23 mouse cellular contexts compared by ENCODE assay signal in genomic region chr3:152508419-152508993, GRCm38 (mm10).
A peak's percentile ranks its signal among the peaks of the same experiment; 100 is the strongest.
DNase-seq lines count a peak whose midpoint lies in the region; ATAC-seq and TF ChIP-seq lines count a peak whose summit lies in the region.
"Had no signal": no experiment of that assay in that cellular context is flagged by ENCODE, and none has a peak within 500 bp of the region (broad histone marks: within the 10 kb centered on the region; RNA-seq: fewer than 3 reads in every experiment).

No protein-coding gene starts in this region.

- H3K4me1 ChIP-seq in forebrain, postnatal 0 days (ENCODE audit: insufficient read depth), result no peaks in the 10 kb centered on the region
- H3K4me1 ChIP-seq in forebrain, embryonic 10.5 days, result 0 out of 2 replicates have a peak, but pooled peaks cover 8% of the 10 kb centered on the region
- H3K4me1 ChIP-seq in midbrain, embryonic 11.5 days (ENCODE audit: control insufficient read depth, insufficient read depth, low read length), result no peaks in the 10 kb centered on the region
- H3K4me1 ChIP-seq in midbrain, embryonic 10.5 days, result peaks cover 16% of the 10 kb centered on the region
- peaks cover 11% of the 10 kb centered on the region for H3K4me1 ChIP-seq in hindbrain, embryonic 12.5 days
- H3K4me1 ChIP-seq in midbrain, embryonic 15.5 days, result peaks cover 7% of the 10 kb centered on the region; the same call in 1 of the 2 replicates
- H3K4me1 ChIP-seq: forebrain, embryonic 13.5 days; limb, embryonic 13.5 days; lung, embryonic 15.5 days had no signal

- H3K4me3 ChIP-seq in forebrain, postnatal 0 days (ENCODE audit: low read depth, low read length), result no peak overlapping the region
- no peak overlapping the region for H3K4me3 ChIP-seq in forebrain, embryonic 10.5 days
- H3K4me3 ChIP-seq in midbrain, embryonic 11.5 days (ENCODE audit: low read depth, low read length), result no peak overlapping the region
- H3K4me3 ChIP-seq in midbrain, embryonic 10.5 days, result no peak overlapping the region
- H3K4me3 ChIP-seq in hindbrain, embryonic 12.5 days, result no peak overlapping the region
- H3K4me3 ChIP-seq in midbrain, embryonic 15.5 days, result no peak overlapping the region
- H3K4me3 ChIP-seq: forebrain, embryonic 13.5 days; gastrocnemius, adult 2 months; limb, embryonic 13.5 days; lung, embryonic 15.5 days; neural tube, embryonic 13.5 days had no signal

- TF ChIP-seq CTCF in forebrain, postnatal 0 days (IDR thresholded peaks at IDR 0.05; ENCODE audit: low read depth), result no peak

- WGBS in forebrain, postnatal 0 days, result 69% methylated on average over 12 of the region's 12 CpGs
- WGBS in forebrain, embryonic 10.5 days, result 92% methylated on average over 12 of the region's 12 CpGs
- 66% methylated on average over 12 of the region's 12 CpGs for WGBS in midbrain, embryonic 11.5 days
- WGBS in midbrain, embryonic 10.5 days, result 70% methylated on average over 12 of the region's 12 CpGs
- 44% methylated on average over 12 of the region's 12 CpGs for WGBS in hindbrain, embryonic 12.5 days
- whole genome bisulfite sequencing in midbrain, embryonic 15.5 days, result 42% methylated on average over 12 of the region's 12 CpGs

- H3K9me3 ChIP-seq in forebrain, postnatal 0 days (ENCODE audit: low read length), result no peaks in the 10 kb centered on the region
- H3K9me3 ChIP-seq in forebrain, embryonic 10.5 days, result no peaks in the 10 kb centered on the region
- H3K9me3 ChIP-seq in midbrain, embryonic 11.5 days (ENCODE audit: control insufficient read depth, low read length), result no peaks in the 10 kb centered on the region
- H3K9me3 ChIP-seq in midbrain, embryonic 10.5 days (replicated peaks), result no peaks in the 10 kb centered on the region
- no peaks in the 10 kb centered on the region for H3K9me3 ChIP-seq in hindbrain, embryonic 12.5 days (replicated peaks)
- H3K9me3 ChIP-seq in midbrain, embryonic 15.5 days, result no peaks in the 10 kb centered on the region
- H3K9me3 ChIP-seq: forebrain, embryonic 13.5 days; G1E; limb, embryonic 13.5 days; lung, embryonic 15.5 days had no signal

- H3K4me2 ChIP-seq in forebrain, postnatal 0 days (ENCODE audit: low read depth), result no peak overlapping the region
- no peak overlapping the region for H3K4me2 ChIP-seq in midbrain, embryonic 11.5 days
- H3K4me2 ChIP-seq in hindbrain, embryonic 12.5 days (replicated peaks), result peak overlapping the region; percentile 22; the same call in 1 of the 2 replicates
- no peak overlapping the region for H3K4me2 ChIP-seq in midbrain, embryonic 15.5 days
- H3K4me2 ChIP-seq: forebrain, embryonic 13.5 days; limb, embryonic 13.5 days; lung, embryonic 15.5 days; neural tube, embryonic 13.5 days had no signal

- peak; percentile 40; the same call in 1 of the 2 replicates for ATAC-seq in forebrain, postnatal 0 days
- ATAC-seq in midbrain, embryonic 11.5 days (ENCODE audit: low FRiP score), result peak; percentile 65
- ATAC-seq in hindbrain, embryonic 12.5 days (ENCODE audit: low FRiP score), result peak; percentile 19; the same call in 1 of the 2 replicates
- peak; percentile 50; the same call in 1 of the 2 replicates for ATAC-seq in midbrain, embryonic 15.5 days (replicated peaks)
- ATAC-seq: forebrain, embryonic 13.5 days; intestine, embryonic 16.5 days had no signal

- H3K36me3 ChIP-seq in forebrain, postnatal 0 days (ENCODE audit: insufficient read depth), result no peaks in the 10 kb centered on the region
- H3K36me3 ChIP-seq in forebrain, embryonic 10.5 days (replicated peaks), result no peaks in the 10 kb centered on the region
- no peaks in the 10 kb centered on the region for H3K36me3 ChIP-seq in midbrain, embryonic 11.5 days (ENCODE audit: control insufficient read depth, insufficient read depth, low read length)
- H3K36me3 ChIP-seq in midbrain, embryonic 10.5 days, result no peaks in the 10 kb centered on the region
- H3K36me3 ChIP-seq in hindbrain, embryonic 12.5 days, result no peaks in the 10 kb centered on the region
- H3K36me3 ChIP-seq in midbrain, embryonic 15.5 days (replicated peaks), result no peaks in the 10 kb centered on the region
- H3K36me3 ChIP-seq: G1E; limb, embryonic 13.5 days; lung, embryonic 15.5 days; neural tube, embryonic 13.5 days had no signal

- no peak overlapping the region for H3K27ac ChIP-seq in forebrain, postnatal 0 days (ENCODE audit: low read depth, low read length)
- no peak overlapping the region for H3K27ac ChIP-seq in forebrain, embryonic 10.5 days
- no peak overlapping the region for H3K27ac ChIP-seq in midbrain, embryonic 11.5 days (ENCODE audit: low read depth, low read length)
- H3K27ac ChIP-seq in midbrain, embryonic 10.5 days (replicated peaks), result no peak overlapping the region
- H3K27ac ChIP-seq in hindbrain, embryonic 12.5 days, result no peak overlapping the region
- no peak overlapping the region for H3K27ac ChIP-seq in midbrain, embryonic 15.5 days
- H3K27ac ChIP-seq: forebrain, embryonic 13.5 days; gastrocnemius, adult 2 months; limb, embryonic 13.5 days; liver, embryonic 14.5 days; lung, embryonic 15.5 days; neural tube, embryonic 13.5 days had no signal

- no peak for DNase-seq in forebrain, postnatal 0 days
- no peak for DNase-seq in forebrain, embryonic 10.5 days (ENCODE audit: extremely low spot score, low spot score)
- no peak for DNase-seq in midbrain, embryonic 11.5 days (ENCODE audit: low spot score, missing footprints)
- no peak for DNase-seq in midbrain, embryonic 10.5 days (ENCODE audit: low spot score)
- no peak for DNase-seq in urinary bladder, adult 18-20 months (ENCODE audit: low spot score in 2 of 2)
- no peak for DNase-seq in retina, postnatal 1 day
- DNase-seq: adrenal gland, postnatal 36 days; cerebellum, adult 18-20 months; cerebellum, postnatal 25 days; gastrocnemius, adult 2 months; kidney, postnatal 36 days; lung, postnatal 4 days; right cerebral cortex, postnatal 25 days; thymus, adult 18-20 months had no signal

- no peaks in the 10 kb centered on the region for H3K27me3 ChIP-seq in forebrain, postnatal 0 days (ENCODE audit: insufficient read depth, low read length)
- no peaks in the 10 kb centered on the region for H3K27me3 ChIP-seq in forebrain, embryonic 10.5 days (ENCODE audit: poor library complexity, severe bottlenecking)
- H3K27me3 ChIP-seq in midbrain, embryonic 11.5 days (ENCODE audit: control insufficient read depth, insufficient read depth, low read length), result no peaks in the 10 kb centered on the region
- no peaks in the 10 kb centered on the region for H3K27me3 ChIP-seq in midbrain, embryonic 10.5 days (ENCODE audit: low read depth, poor library complexity, severe bottlenecking)
- H3K27me3 ChIP-seq in hindbrain, embryonic 12.5 days, result no peaks in the 10 kb centered on the region
- no peaks in the 10 kb centered on the region for H3K27me3 ChIP-seq in midbrain, embryonic 15.5 days (replicated peaks)
- H3K27me3 ChIP-seq: forebrain, embryonic 13.5 days; limb, embryonic 13.5 days; lung, embryonic 15.5 days; neural tube, embryonic 13.5 days had no signal

- H3K9ac ChIP-seq in forebrain, postnatal 0 days, result no peak overlapping the region
- no peak overlapping the region for H3K9ac ChIP-seq in midbrain, embryonic 11.5 days (ENCODE audit: low read length)
- H3K9ac ChIP-seq in hindbrain, embryonic 12.5 days, result no peak overlapping the region
- no peak overlapping the region for H3K9ac ChIP-seq in midbrain, embryonic 15.5 days
- H3K9ac ChIP-seq: forebrain, embryonic 13.5 days; limb, embryonic 13.5 days; liver, embryonic 14.5 days; lung, embryonic 15.5 days; neural tube, embryonic 13.5 days had no signal
